Mouse (Mus musculus) spleen, adult 12 weeks (tissue): ENCODE data around the gene Slc25a41.

Source experiments
- DNase-seq: peaks from one replicate; pipeline ENCODE4 v3.0.0; 2022; ENCODE audit warnings: low spot score

Gene Slc25a41

DNA sequence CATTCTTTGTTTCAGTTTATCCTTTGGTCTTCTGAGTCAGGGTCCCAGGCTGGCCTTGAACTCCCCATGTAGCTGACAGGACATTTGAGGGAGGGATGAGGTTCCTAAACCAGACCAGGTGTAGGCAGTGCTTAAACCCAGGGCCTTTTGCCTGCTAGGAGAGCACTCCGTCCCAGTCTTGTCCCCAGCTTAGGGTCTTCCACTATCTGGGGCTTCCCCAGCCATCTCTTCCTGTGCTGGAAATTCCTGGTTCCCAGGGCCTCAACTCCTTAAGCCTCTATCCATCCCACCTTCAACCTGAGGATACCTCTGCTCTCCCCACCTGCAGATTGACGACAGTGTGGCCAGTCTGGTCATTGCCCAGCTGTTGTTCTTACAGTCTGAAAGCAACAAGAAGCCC, 50.5 kb downstream of the Slc25a41 start:
- no peak for DNase-seq

DNA sequence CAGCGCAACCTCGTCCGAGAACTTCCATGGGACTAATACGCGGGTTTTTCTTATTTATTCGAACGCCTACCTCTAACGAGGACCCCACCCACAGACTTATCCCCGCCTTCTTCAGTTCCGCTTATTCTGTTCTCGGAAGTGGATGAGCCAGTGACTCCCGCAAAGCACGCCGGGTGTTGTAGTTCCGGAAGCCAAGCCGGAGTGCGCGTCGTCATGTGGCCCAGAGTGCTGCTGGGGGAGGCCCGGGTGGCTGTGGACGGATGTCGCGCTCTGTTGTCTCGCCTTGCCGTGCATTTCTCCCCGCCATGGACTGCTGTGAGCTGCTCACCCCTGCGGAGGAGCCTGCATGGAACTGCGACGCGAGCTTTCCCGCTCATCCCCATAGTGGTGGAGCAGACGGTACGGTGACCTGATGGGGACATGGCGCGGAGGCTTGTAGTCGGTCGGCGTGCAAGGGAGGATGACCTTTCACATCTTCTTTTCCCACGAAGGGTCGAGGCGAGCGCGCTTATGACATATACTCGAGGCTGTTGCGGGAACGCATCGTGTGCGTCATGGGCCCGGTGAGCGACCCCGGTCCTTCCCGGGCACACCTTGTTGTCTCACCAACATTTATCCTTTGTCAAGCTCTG, 51.2 kb downstream of the Slc25a41 start, which contains the start of gene Clpp:
Gene Clpp, plus strand, starts transcription at position 191 of the 632 bp plus-strand sequence.
- DNase-seq: peak; percentile 93

DNA sequence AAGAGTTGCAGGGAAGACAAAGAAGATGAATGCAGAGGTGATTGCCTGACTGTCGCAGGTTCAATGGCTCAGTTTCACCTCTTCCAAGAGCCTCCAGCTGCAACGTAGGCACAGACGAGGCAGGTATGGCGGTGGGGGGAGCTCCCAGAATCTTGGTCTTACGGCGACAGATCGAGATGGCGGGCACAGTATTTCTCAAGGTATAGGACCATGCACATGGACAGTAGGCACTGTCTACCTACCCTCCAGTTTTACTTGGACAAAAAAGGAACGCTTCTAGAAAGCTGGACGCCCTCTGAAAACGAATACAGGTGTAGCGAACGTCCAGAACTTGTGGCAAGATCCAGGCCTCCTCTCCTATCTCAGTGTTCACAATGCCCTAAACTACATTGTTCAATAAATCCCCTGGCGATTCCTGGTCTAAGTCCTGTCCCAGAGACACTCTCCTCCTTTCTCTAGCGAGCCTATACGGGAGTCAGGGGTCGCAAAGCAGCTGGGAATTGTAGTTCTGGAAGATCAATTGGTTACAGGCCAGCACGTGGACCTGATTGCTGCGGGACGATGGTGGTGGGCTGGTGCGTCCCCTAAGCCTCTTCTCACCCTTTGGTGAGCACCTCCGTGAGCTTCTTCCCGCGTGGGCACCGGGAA, 51.9 kb downstream of the Slc25a41 start:
- DNase-seq: no peak

DNA sequence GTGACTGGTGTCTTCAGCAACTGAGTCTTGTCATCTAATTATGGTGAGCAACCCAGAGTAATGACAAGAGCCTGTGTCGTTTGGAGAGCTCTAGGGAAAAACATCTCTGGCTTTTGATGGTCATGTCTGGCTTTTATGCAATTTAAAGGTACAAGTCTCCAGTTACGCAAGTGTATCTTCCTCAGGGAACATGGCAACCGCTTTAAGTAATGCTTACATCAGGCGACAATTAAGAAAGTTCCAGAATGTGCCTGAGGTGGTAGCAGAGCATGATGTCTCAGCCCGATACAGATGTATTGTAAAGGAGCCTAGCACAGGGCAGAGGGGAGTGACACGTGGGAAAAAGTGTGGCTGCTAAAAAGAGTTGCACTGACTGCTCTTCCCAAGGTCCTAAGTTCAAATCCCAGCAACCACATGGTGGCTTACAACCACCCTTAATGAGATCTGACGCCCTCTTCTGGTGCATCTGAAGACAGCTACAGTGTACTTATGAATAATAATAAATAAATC, 52.5 kb downstream of the Slc25a41 start:
- no peak for DNase-seq

DNA sequence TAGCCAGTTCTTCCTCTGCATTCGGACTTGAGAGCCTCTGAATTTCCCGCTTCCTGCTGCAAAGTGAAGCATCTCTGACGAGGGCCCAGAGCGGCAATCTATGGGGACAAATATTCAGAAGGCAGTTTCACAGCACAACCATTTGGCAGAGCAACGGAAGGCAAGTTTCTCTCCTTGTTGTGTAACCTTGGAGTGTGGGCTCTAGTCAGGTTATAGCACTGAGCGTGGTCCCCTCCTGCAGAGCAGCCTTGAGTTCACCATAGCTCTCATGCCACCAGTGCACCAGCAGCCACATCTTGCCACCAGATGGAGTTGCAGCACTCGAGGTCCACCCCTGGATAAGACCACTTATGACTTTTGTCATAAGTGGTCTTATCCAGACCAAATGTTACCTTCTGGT, 53.0 kb downstream of the Slc25a41 start:
- DNase-seq: no peak

DNA sequence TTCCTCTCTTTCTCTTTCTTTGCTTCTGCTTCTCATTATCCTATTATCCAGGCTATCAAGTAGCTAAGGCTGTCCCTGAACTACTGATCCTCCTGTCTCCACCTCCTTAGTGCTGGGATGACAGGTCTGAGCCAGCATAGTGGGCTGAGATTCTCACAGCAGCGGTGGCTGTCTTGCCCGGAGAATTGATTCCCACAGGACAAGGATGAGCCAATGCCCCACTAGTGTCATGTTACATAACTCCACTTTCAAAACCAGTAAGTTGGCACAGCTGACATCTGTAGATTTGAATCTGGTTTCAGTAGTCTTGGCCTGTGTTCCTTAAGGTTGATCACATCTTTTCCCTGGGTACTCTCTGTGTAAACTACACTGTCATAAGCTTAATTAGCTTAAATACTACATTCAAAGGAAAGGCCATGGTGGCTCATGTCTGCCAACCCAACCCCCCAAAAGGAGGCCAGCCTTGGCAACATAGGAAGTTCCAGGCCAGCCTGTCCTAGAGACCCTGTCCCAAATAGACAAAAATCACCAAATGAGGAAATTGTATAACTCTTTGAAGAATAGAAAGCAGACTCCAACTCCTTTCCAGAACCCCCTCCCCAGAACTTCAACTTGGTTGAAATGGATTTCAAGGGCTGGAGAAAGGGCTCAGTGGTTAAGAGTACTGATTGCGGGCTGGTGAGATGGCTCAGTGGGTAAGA, 55.2 kb downstream of the Slc25a41 start:
- no peak for DNase-seq

DNA sequence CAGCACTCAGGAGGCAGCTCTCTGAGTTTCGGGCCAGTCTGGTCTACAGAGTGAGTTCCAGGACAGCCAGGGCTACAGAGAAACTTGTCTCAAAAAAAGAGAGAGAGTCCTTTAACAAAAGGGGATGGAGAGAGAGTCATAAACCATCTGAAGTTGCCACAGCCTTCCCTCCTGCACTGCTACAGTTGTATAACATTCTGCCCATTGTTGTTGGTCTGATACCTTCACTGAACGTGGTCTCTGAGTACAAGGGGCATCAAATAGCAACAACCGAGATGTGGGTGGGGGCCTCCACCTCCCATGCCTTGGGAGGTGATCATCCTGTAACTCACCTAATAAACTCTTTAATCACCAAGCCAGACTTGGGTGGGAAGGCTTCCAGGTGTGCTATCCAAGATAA, 55.8 kb downstream of the Slc25a41 start:
- no peak for DNase-seq

DNA sequence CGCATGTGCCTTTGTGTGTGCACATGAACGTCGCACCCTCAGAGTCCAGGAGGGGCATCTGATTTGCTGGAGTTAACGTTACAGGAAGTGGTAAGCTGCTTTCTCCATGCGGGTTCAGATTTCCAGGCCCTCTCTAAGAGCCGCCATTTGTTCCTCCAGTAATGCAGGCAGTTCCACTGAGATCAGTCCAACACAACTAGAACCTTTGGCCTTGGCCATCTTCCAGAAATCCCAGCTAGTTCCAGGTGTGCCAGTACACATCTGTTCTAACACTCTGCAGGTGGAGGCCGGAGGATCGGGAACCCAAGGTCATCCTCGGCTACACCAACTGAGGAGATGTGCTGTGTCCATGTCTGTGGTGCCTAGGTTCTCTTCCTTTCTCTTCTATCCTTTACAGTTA, 56.6 kb downstream of the Slc25a41 start:
- no peak for DNase-seq
